Mouse (Mus musculus): ENCODE measurements at regions not wholly inside any gene's neighbourhood (a gene's known extent, or its start where the extent isn't known, plus 50 kb on each side); places are given as distances from the start of the nearest gene placed in this dataset.

GRCm38 (mm10) chr13:25857569-25857968 lies 587.3 kb upstream of the Nrsn1 start:
- no peak for DNase-seq

- DNase-seq: no peak
Observed at GRCm38 (mm10) chr13:25857096-25857495, 586.8 kb upstream of the Nrsn1 start.

GRCm38 (mm10) chr13:25856549-25856948 lies 586.2 kb upstream of the Nrsn1 start:
- no peak for DNase-seq

GRCm38 (mm10) chr13:25848156-25848555 lies 577.9 kb upstream of the Nrsn1 start:
- no peak for DNase-seq

GRCm38 (mm10) chr13:25838237-25838636 lies 567.9 kb upstream of the Nrsn1 start:
- DNase-seq: no peak

GRCm38 (mm10) chr13:25829146-25829924 lies 559.0 kb upstream of the Nrsn1 start:
- no peak for DNase-seq

GRCm38 (mm10) chr13:25808564-25809253 lies 538.4 kb upstream of the Nrsn1 start:
- DNase-seq: no peak

- DNase-seq: peak; percentile 83
Observed at GRCm38 (mm10) chr13:25793216-25793803, 523.0 kb upstream of the Nrsn1 start.

- no peak for DNase-seq
Observed at GRCm38 (mm10) chr13:25781161-25781560, 510.9 kb upstream of the Nrsn1 start.

- no peak for DNase-seq
Observed at GRCm38 (mm10) chr13:25777706-25778105, 507.4 kb upstream of the Nrsn1 start.

GRCm38 (mm10) chr13:25774586-25775182 lies 504.4 kb upstream of the Nrsn1 start:
- no peak for DNase-seq

- DNase-seq: no peak
Observed at GRCm38 (mm10) chr13:25754515-25755105, 484.3 kb upstream of the Nrsn1 start.

- DNase-seq: no peak
Observed at GRCm38 (mm10) chr13:25751409-25751777, 481.1 kb upstream of the Nrsn1 start.

GRCm38 (mm10) chr13:25750460-25751408 lies 480.4 kb upstream of the Nrsn1 start:
- DNase-seq: peak; percentile 64

GRCm38 (mm10) chr13:25738601-25739000 lies 468.3 kb upstream of the Nrsn1 start:
- peak; percentile 34 for DNase-seq

- peak; percentile 24 for DNase-seq
Observed at GRCm38 (mm10) chr13:25729327-25729892, 459.1 kb upstream of the Nrsn1 start.

- peak; percentile 57 for DNase-seq
Observed at GRCm38 (mm10) chr13:25727504-25728095, 457.3 kb upstream of the Nrsn1 start.

- DNase-seq: no peak
Observed at GRCm38 (mm10) chr13:25722595-25723525, 452.6 kb upstream of the Nrsn1 start.

- DNase-seq: peak; percentile 10
Observed at GRCm38 (mm10) chr13:25700965-25701364, 430.7 kb upstream of the Nrsn1 start.

- DNase-seq: no peak
Observed at GRCm38 (mm10) chr13:25695956-25696355, 425.7 kb upstream of the Nrsn1 start.

All from retina, postnatal 1 day (tissue).